Mouse (Mus musculus) layer of hippocampus, postnatal 10 days (tissue): Measurements from ENCODE around the gene Brca2. TPM values are rescaled to one million over a fixed set of nuclear protein-coding genes. Genes with fewer than 3 reads are reported as not detected.
"Not testable (repeated sequence)": the region's sequence is repeated elsewhere in the genome, so short reads cannot be mapped to it uniquely, and the experiment has no call there.

Experiments used
- DNase-seq, 2 experiments: peaks; one replicate each; pipeline ENCODE4 v3.0.0; 2021; ENCODE audit warnings: low spot score in 2 of 2
- long read RNA-seq: library from polyadenylated mRNA; stranded (forward); transcript quantifications from one replicate; pipeline ENCODE4 v2.0.0, GENCODE M21; 2023
- total RNA-seq, 2 experiments: library from RNA; stranded (reverse); gene quantifications; 2 replicates each; pipeline ENCODE4 v1.2.3; 2021

Gene Brca2
- total RNA-seq: 10 to 100 TPM; 10.8 to 11.0 TPM
- long read RNA-seq, partial matches to known transcripts: 3 of 5 reads
- long read RNA-seq, other reads (novel, unspliced or antisense): 0 of 5 reads

GRCm38 (mm10) chr5:150521937-150522866 is at the start of gene Brca2:
TSS of gene Brca2 (plus strand) at chr5:150522630.
- peak; percentile 94 for DNase-seq

DNA sequence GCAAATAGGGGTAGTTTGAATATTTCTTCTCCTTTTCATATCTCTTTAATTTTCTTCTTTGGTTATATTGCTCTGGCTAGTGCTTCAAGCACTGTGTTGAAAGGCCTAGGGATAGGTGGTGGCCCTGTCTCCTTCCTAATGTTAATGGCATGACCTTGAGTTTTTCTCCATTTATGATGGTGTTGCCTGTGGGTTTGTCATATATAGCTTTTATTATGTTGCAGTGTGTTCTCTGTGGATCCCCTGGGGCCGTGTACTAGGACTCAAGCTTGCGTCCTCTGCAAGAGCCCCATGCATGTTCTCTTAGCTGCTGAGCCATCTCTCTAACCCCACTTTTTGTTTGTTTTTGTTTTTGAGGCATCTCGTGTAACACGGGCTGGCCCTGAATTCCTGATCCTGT is 45.1 kb upstream of the Brca2 start:
- DNase-seq: no peak

GRCm38 (mm10) chr5:150478612-150479011 is 43.8 kb upstream of the Brca2 start:
- no peak for DNase-seq

DNA sequence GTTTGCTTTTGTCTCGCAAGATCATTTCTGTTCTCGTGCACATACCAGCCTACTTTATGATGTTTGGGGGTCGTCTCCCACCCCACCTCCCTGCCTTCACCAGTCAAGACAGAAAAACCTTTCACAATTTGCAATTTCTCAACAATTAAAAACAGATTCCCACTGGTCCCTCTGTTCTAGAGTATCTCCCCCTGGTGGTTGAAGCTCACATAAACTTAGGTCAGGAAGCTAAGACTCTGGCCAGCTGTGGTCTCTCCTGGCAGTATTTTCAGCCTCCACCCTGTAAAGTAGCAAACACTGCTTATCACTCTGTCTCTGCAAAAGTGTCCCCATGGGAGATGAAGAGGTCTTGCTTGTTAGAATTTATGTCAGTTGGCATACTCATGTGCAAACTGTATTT is 37.2 kb upstream of the Brca2 start:
- DNase-seq: no peak

DNA sequence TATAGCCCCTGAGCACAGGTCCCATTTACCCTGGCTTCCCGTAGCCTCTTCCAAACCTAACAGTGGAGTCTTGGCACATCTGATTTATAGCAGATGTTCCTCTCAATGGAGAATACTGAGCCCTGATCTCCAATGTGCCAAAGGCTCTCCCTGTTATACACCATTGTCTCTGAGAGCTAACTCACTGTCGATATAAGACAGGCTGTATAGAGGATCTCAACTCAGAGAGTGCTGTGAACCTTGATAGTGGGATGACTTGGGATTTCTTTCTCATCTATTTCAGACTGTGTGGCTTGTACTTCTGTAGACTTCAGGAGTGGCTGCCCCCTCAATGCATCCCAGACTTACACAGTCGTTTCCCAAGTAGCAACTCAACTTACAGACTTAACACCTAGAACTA is 32.1 kb upstream of the Brca2 start:
- DNase-seq: no peak

DNA sequence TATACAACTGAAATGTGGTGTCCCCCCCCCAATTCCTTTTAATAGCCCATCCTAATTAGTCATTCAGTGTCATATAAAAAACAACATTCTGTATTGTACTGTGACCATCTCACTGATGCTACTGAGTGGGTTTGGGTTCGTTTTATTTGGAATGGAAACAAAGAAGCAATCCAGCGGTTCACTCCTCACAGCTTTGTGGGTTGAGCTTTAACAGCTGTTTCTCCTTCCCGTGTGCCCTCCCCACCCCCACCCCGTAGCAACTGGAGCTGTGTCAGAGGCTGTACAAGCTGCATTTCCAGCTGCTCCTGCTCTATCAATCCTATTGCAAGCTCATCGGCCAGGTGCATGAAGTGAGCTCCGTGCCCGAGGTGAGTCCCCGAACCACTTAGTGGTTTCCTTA is 31.6 kb upstream of the Brca2 start:
- DNase-seq: no peak

DNA sequence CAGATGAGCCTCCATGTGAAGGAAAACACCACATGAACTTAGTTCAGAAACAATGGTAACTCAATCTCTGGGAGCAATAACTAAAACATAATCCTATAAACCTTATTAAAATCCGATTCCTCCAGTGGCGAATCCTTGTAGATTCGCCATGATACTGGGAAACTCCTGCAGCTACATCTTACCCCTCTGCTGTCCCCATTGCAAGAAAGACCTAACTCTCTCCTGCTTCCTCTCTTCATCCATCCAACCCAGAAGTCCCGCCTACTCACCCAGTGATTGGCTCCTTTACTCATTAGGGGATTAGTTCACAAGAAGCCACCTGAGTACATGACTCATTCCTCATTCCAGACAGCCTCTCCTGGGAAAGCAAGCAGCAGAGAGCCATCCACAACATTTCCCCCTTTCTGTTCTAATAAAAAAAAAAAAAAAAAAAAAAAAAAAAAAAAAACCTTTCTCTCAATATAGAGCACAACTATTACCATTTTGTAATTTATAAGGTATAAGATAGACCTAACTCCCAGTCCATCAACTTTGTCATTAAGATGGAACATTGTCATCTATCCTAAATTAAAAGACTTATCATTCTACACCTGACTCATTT is 30.8 kb upstream of the Brca2 start:
- DNase-seq: not testable (repeated sequence)

DNA sequence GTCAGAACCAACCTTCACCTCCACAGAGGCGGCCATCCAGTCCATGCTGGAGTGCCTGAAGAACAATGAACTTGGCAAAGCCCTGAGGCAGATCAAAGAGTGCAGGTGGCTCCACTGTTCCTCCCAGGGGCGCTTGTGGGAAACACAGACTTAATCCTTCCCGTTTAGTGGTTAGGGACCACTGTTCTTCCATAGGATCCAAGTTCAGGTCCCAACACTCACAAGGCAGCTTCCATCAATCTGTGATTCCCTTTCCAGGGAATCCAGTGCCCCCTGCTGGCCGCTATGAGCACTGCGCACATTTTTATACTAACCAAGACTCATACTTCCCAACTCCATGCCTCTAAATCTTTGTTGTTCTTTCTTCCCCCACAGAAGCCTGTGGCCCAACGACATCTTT is 26.6 kb upstream of the Brca2 start:
- DNase-seq: peak; percentile 28 to 38

DNA sequence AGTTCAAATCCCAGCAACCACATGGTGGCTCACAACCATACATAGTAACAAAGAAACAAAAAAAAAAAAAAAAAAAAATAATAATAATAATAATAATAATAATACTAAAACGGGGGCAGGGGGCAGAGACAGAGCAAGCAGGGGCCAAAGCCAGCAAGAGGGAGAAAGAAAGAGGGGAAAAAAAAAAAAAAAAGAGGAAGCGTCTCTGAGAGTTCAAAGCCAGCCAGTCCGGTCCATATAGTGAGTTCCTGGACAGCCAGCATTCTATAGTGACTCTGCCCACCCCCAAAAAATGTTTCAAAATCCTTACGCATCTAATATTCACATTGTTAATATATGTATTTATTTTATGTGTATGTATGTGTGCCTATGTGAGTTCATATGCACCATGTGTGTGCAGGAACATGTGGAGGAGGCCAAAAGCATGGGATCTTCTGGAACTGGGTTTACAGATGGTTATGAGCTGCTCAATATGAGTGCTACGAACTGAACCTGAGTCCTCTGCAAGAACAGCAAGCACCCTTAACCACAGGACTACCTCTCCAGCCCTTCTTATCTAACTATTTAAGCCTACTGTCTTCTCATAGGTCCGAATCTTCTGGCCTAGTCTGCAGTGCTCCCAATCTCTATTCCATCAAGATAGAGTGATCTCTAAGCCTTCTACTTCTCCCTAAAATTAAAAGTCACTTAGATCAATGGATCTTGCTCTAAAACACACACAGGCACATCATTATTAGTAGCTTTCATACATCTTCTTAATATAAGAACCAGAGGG is 11.8 kb upstream of the Brca2 start:
- no peak for DNase-seq

DNA sequence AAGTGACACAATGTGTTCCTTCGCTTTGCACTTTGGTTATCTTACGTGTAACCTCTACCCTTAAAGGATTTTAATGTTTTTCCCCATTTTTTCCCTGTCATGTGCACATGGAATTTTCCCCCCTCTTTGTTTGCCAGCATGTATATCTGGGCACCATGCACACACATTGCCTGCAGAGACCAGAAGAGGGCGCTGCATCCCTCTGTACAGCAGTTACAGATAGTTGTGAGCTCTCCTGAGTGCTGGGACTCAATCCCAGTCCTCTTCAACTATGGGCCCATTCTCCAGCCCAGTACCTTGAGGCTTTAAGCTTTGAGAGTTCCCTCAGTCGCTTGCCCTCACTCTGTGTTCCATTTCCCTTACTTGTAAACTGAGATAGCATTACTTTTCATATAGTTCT is 9.2 kb upstream of the Brca2 start:
- DNase-seq: no peak

GRCm38 (mm10) chr5:150514027-150514426 is 8.4 kb upstream of the Brca2 start:
- DNase-seq: no peak

DNA sequence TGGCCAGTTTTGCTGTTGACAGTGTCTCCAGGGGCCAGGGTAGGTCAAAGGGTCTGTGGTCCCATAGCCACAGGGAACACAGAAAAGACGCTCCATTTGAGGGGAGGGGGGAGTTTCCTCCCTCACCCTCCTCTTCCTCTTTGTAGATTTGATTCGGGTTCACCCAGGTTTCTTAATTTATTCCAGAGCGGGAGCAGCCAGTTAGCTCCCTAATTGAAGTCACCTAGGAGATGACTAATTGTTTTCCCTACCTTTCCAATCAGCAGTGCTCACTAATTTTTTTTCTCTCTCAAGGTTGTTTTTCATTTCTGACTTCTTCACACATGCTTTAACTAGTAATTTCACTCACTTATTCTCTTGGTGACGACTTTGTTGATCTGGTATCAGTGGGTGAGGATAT is 4.4 kb upstream of the Brca2 start, which contains the start of gene Zar1l:
TSS of gene Zar1l (minus strand) at position 101 of the 400 bp plus-strand sequence.
- no peak for DNase-seq

DNA sequence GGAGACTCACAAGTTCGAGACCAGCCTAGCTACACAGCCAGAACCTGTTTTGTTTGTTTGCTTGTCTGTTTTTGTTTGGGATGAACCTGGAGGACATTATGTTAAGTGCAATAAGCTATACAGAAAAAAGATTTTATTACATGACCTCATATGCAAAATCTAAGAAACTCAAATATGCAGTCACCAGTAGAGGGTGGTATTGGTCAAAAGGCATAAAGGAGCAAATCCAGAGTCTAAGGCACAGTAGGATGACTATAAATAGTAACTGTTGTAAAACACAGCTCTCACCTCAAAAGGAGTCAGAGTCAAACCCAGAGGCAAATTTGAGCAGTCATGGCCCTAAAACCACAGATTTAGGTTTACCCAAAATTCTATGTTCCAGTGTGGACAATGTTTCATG is 2.9 kb upstream of the Brca2 start:
- no peak for DNase-seq

- DNase-seq: no peak
Measured at GRCm38 (mm10) chr5:150522867-150523234, 421 bp downstream of the Brca2 start.

DNA sequence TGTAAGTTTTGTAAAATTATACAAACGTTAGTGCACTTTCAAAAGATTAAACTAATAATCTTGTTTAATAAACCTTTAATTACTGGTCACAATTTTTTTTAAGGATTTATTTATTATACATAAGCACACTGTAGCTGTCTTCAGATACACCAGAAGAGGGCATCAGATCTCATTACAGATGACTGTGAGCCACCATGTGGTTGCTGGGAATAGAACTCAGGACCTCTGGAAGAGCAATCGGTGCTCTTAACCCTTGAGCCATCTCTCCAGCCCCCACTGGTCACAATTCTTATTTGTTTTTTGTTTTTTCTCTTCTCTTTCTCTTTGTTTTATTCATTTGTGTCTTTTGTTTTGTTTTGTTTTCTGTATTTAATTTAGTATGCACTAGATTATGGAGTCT is 2.8 kb downstream of the Brca2 start:
- DNase-seq: no peak

DNA sequence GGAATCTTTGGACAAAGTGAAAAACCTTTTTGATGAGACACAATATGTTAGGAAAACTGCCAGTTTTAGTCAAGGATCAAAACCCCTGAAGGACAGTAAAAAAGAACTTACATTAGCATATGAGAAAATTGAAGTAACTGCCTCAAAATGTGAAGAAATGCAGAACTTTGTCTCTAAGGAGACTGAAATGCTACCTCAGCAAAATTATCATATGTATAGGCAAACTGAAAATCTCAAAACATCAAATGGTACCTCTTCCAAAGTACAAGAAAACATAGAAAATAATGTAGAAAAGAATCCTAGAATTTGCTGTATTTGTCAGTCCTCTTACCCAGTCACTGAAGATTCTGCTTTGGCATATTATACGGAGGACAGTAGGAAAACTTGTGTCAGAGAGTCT is 18.9 kb downstream of the Brca2 start:
- no peak for DNase-seq

- no peak for DNase-seq
Measured at GRCm38 (mm10) chr5:150543184-150543583, 20.8 kb downstream of the Brca2 start.

DNA sequence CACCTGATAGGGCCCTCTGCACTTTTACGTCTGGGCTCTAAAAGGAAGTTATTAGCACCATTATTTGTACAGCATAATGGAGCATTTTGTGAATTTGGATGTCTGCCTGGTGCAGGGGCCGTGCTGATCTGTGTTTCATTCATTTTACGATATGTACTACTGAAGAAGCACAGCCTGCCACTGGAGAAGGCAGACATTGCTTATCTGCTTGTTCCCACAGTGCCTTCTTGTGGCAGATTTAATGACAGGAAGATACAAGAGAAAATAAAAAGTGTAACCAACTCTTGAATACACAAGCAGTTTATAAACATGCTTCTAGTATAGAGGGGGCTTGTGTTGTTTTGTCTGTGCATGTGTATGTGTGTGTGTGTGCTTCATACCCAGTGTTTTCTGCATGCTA is 29.2 kb downstream of the Brca2 start:
- no peak for DNase-seq

GRCm38 (mm10) chr5:150559519-150560103 is 37.2 kb downstream of the Brca2 start:
- no peak for DNase-seq

DNA sequence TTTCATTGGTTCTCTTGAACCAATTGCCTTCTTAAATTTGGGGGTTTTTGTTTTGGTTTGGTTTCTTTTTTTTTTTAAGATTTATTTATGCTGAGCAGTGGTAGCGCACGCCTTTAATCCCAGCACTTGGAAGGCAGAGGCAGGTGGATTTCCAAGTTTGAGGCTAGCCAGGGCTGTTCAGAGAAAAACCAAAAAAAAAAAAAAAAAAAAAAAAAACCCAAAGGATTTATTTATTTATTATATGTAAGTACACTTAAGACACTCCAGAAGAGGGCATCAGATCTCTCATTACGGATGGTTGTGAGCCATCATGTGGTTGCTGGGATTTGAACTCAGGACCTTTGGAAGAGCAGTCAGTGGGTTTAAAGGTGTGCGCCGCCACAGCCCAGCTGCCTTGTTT is 38.4 kb downstream of the Brca2 start:
- no peak for DNase-seq

- DNase-seq: no peak
Measured at GRCm38 (mm10) chr5:150561376-150561775, 38.9 kb downstream of the Brca2 start.
